Mouse (Mus musculus): ENCODE results near the gene Tom1l2. TPM values are rescaled to one million over a fixed set of nuclear protein-coding genes. Genes with fewer than 3 reads are reported as not detected.
A peak's percentile ranks its signal among the peaks of the same experiment; 100 is the strongest.

Gene Tom1l2
- total RNA-seq, 2 experiments from 2014 or later = 170 to 175 TPM

DNA sequence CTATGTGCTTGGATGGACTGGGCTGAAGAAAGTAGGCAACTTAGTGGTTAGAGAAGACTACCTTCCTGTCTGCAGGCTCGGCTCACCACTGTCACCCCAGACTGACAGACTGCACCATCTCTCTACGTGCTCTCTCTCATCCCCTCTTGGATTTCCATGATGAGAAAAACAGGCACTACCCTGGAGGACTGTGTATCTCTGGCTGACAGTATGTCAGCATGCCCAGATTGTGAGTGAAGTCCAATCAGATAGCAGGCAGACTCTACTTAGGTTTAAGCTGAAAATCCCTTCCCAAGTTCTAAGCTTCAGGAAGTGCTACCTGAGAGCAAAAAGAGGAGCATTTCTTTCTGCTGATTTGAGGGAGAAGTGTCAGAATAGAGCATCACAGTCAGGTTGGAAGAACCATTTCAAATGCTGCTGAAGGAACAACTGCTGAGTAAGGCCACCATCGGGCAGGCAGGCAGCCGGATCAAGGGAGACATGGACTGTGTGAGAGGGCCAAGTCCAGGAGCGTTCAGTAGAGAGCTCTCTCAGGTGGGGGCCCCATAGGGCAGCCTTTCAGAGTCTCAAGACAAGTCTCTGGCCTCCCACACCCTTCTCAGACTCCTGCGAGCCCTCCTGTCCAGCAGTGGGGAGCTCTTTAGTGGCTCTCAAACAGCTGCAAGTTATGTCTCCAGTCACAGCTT, 76.2 kb downstream of the Tom1l2 start:
- no peak for DNase-seq (ENCODE audit: extremely low spot score in 1 of 2, low spot score in 1 of 2)

DNA sequence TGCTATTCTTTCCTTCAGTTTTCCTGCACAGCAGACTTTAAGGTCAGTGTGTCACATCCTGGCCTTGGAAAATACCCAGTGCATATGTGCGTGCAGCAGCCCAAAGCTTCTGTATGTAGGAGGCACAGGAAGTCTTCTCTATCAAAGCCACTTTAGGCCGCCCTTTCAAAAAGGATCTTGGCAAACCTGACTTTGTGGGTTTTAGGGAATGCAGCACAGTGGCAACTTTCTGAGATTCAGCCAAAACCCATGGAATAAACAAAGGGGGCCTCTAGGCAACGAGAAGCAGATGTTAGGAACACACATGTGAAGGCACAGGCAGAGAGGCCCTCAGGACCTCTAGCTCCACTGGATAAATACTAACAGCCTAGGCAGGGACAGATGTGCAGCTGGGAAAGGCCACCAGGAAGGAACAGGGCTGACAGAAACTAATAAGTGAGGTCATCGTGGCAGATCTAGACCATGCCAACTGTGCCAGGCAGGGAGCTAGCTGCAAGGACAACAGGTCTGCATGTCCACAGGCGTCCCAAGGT, 79.4 kb downstream of the Tom1l2 start:
- DNase-seq (ENCODE audit: extremely low spot score in 1 of 2, low spot score in 1 of 2) = no peak

DNA sequence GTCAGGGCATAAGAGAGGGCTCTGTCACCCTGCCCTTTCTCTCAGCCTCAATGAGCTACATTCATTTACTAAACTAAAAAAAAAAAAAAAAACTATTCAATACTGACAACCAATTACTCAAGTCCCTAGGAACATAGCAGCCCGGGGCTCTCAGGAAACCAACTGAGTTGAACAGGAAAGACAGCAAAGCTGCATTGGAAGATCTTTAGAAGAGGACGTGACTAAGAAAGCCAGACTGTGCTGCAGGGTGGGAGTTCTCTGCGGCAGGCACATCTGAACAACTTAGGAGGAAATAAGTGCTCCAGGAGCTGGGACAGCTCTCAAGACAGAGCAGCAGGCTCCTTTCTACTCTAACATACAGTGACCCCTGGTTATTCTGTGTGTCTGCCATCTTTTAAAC, 84.1 kb downstream of the Tom1l2 start:
- DNase-seq (ENCODE audit: extremely low spot score in 1 of 2, low spot score in 1 of 2) = no peak

DNA sequence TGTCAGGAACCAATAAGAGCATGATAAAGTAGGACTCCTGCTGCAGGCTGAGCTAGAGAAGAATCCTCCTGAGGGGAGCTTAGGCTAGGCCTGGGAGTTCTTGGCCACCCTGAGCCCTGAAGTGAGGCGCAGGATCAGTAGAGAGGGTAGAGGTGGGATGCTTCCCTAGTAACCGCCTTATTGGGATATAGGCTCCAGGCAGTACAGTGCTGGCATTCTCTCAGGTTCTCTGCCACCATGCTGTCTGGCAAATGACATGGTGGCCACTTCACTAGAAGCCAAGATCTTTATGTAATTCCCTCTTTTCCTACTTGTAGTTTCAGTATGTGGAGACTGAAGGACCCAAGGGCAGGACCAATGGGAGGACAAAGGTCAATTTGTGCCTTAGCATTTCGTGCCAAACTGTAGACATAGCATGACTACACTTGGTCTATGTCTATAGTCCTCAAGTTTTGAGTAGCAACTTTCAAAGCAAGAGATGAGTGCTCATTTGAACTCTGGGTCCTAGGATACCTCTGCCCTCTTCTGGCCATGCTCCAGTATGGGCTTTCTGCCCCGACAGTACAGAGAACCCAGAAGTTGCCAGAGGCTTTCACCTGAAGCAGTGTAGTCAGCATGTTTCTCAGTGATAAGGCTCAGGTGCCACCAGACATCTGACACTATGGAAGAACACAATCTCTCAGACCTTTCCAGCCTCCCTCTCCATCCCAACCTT, 87.3 kb downstream of the Tom1l2 start:
- no peak for DNase-seq (ENCODE audit: extremely low spot score in 1 of 2, low spot score in 1 of 2)

- no peak for DNase-seq (ENCODE audit: extremely low spot score in 1 of 2, low spot score in 1 of 2)
Observed at GRCm38 (mm10) chr11:60264651-60265050, 88.1 kb downstream of the Tom1l2 start.

- DNase-seq (ENCODE audit: extremely low spot score in 1 of 2, low spot score in 1 of 2) = no peak
Observed at GRCm38 (mm10) chr11:60262396-60262795, 90.3 kb downstream of the Tom1l2 start.

DNA sequence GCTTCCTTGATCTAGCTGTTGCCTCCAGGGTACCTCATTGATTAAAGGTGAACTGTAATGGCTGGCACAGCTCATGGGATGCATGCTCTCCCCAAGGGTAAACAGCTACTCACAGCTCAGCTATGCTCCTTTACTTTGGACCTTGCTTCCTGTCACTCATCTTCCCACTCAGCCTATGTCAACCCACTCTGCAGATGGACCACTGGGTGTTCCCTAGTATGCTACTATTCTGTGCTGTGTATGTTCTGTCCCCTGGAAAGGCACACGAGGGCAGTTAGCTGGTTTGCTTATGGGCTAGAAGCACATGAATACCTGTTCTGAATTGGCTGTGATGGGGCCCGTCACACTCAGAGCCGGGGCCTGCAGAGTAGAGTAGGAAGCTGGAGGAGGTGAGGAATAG, 92.0 kb downstream of the Tom1l2 start:
- DNase-seq (ENCODE audit: extremely low spot score in 1 of 2, low spot score in 1 of 2) = no peak

GRCm38 (mm10) chr11:60257696-60258095, 95.0 kb downstream of the Tom1l2 start:
- no peak for DNase-seq (ENCODE audit: extremely low spot score in 1 of 2, low spot score in 1 of 2)

GRCm38 (mm10) chr11:60256713-60257112, 96.0 kb downstream of the Tom1l2 start:
- no peak for DNase-seq (ENCODE audit: extremely low spot score in 1 of 2, low spot score in 1 of 2)

- peak in 1 of 2 experiments; percentile 65 for DNase-seq (ENCODE audit: extremely low spot score in 1 of 2, low spot score in 1 of 2)
Observed at GRCm38 (mm10) chr11:60256176-60256681, 96.5 kb downstream of the Tom1l2 start.

GRCm38 (mm10) chr11:60255639-60256038, 97.1 kb downstream of the Tom1l2 start:
- DNase-seq (ENCODE audit: extremely low spot score in 1 of 2, low spot score in 1 of 2) = no peak

GRCm38 (mm10) chr11:60255181-60255580, 97.5 kb downstream of the Tom1l2 start:
- DNase-seq (ENCODE audit: extremely low spot score in 1 of 2, low spot score in 1 of 2) = no peak

DNA sequence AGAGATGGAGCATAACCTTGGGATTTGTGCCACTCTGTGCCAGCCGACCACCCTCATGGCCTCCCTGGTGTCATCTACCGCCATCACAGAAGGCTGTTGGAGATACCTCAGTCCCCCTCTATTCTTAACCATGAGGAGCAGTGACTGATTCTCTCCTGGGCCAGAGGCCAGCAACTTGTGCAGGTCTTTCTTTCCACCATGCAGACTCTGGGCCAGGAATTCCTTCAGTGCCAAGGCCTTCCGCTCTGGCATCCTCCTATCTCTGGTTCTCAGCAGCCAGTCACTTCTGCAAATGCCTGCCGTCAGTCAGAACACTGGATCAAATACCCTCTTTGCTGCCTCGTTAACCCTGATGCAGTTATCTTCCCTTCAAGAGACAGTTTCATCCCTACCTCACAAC, 98.4 kb downstream of the Tom1l2 start:
- DNase-seq (ENCODE audit: extremely low spot score in 1 of 2, low spot score in 1 of 2) = no peak

DNA sequence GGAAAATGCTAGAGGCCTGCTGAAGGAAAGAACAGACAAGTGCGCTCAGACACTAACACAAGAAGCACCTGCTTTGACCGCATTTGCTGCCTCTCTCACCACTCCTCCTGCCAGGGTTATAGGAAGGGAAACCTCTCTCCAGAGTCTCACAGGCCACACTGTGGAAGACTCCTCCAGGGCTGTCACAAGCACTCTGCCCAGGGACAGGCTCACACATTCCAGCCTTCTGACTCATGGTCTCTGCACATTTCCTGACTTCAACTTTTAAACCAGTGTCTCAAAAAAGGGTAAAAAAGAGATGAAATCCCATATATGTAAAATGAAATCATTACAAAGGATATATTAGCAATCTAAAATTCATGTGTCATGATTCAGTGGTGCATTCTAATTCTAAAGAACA, 99.2 kb downstream of the Tom1l2 start:
- DNase-seq (ENCODE audit: extremely low spot score in 1 of 2, low spot score in 1 of 2) = no peak

DNA sequence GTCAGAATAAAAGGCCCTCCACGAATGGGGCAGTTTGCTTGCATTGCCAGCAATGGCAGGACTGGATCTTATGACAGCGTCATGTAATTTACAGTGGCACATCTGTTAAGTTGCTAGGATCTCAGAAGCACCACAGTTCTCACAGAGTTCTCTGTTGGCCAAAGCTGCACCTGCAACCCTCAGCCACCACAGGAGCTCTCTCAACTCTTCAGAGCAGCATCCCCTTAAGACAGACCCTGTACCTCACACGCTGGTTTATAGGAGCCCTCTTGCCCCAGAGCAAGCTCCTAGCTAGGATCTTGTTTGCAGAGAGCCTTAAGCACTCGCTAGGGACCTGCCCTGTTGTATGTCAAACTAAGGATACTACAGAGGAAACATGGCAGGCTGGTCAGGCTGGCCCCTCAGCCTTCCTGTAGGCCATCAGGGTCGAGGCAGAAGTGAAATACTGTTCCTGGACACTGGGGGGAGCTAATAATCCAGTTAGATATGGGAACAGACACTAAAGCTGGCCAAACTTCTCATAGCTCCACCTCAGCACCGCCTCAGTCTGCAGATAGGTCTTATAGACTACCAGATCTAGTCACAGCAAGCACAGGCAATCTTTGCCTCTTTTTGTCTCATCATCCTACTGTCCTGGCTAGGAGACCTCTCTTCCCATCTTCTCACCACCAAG, 101.6 kb downstream of the Tom1l2 start:
- DNase-seq (ENCODE audit: extremely low spot score in 1 of 2, low spot score in 1 of 2) = peak in 1 of 2 experiments; percentile 40

DNA sequence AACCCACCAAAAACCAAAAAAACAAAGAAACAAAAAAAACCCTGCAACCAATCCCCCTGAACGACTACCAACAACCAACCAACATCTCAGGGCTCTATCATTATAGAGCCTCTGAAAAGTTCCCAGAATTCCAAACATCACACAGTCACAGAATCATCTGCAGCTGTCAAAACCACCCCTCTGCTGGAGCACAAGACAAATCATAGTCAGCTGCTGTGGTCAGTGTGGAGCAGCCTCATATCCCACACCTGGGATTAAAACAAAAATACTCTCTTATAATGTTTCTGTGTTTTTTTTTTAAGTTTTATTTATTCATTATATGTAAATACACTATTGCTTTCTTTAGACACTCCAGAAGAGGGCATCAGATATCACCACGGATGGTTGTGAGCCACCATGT, 102.8 kb downstream of the Tom1l2 start:
- no peak for DNase-seq (ENCODE audit: extremely low spot score in 1 of 2, low spot score in 1 of 2)

- DNase-seq (ENCODE audit: extremely low spot score in 1 of 2, low spot score in 1 of 2) = no peak
Observed at GRCm38 (mm10) chr11:60248596-60249404, 103.9 kb downstream of the Tom1l2 start.

GRCm38 (mm10) chr11:60247753-60248550, 104.8 kb downstream of the Tom1l2 start:
- no peak for DNase-seq (ENCODE audit: extremely low spot score in 1 of 2, low spot score in 1 of 2)

GRCm38 (mm10) chr11:60246077-60246476, 106.6 kb downstream of the Tom1l2 start:
- DNase-seq (ENCODE audit: extremely low spot score in 1 of 2, low spot score in 1 of 2) = no peak

All from layer of hippocampus, postnatal 25 days (tissue).